Mouse (Mus musculus): ENCODE measurements around the gene Rab39b. TPM values are rescaled to one million over a fixed set of nuclear protein-coding genes. Genes with fewer than 3 reads are reported as not detected.

Rab39b gene
- polyA plus RNA-seq (2014; fragmentation: Nextera tagmentation; extraction: Ambion mirVana): 13.3 and 14.0 TPM in 2 replicates

DNA sequence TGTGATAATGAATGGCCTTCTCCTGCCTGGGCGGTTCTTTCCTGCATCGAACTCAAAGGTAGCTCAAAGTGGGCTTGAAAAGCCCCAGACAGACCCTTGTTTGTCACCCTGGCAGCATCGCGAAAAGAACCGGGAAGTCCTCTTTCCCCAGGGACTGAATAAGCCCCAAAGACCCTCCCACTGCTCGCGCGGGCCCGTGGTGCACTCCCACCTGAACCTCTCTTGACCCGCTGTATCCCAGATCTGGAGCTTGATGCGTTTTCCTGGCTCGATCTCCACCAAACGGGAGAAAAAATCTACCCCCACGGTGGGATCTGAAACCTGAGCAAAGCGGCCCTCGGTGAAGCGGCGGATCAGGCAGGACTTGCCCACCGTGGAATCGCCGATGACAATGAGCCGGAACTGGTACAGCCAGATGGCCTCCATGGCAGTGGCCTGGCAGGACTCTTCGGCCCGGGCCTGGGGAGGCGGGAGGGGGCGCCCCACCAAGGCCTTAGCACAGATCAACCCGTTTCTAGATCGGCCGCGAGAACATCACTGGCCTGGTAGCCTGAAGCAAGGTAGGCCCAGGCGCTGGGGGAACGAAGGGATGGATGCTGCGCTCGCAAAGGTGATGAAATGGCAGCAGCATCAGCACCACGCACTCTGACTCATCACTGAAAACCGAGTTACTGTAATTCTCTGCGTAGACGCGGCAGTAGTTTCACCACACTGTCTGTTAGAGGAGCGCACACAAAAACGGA, at the start of gene Rab39b:
Gene Rab39b (minus strand): TSS at position 650 of the 743 bp plus-strand sequence.
- H3K9me3 ChIP-seq (ENCODE audit: control insufficient read depth, low read length): no peaks in the 10 kb centered on the region
- peak within 1 kb of the TSS; percentile 50 for H3K4me3 ChIP-seq (ENCODE audit: low read depth, low read length)
- no peaks in the 10 kb centered on the region for H3K36me3 ChIP-seq (ENCODE audit: control insufficient read depth, insufficient read depth, low read length)
- peak; percentile 66 for DNase-seq (ENCODE audit: low spot score)
- peak within 1 kb of the TSS; percentile 41; the same call in 1 of the 2 replicates for H3K27ac ChIP-seq (ENCODE audit: low read depth, low read length)
- H3K9ac ChIP-seq (ENCODE audit: low read length): peak within 1 kb of the TSS; percentile 61
- whole genome bisulfite sequencing: 19% methylated on average over 41 of the region's 41 CpGs
- H3K4me2 ChIP-seq (ENCODE audit: low read depth, low read length, severe bottlenecking): peak within 1 kb of the TSS; percentile 44
- H3K4me1 ChIP-seq (replicated peaks; ENCODE audit: control insufficient read depth, insufficient read depth, low read length): no peaks in the 10 kb centered on the region
- H3K27me3 ChIP-seq (ENCODE audit: control insufficient read depth, insufficient read depth, low read length): no peaks in the 10 kb centered on the region
- ATAC-seq (replicated peaks; ENCODE audit: low FRiP score): peak; percentile 94

DNA sequence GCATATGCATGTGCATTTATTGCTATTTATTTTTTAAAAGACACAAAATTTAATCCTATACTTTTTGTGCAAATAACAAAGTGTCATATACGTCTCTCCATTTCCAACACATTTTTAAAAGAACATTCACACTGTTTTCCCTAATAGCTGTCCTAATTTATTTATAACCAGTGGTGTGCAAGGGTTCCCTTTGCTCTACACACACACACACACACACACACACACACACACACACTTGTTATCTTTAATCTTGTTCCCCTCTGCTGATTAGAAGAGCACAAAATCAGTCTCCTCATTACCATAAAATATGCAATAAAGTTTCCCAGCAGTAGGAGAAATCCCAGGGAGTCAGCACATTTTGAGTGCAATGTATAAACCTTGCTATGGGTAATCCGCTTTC, 508 bp upstream of the Rab39b start:
- Histone ChIP-seq H3K4me2 (ENCODE audit: low read depth, low read length, severe bottlenecking) (no peak overlapping the region), H3K27ac (ENCODE audit: low read depth, low read length) (no peak overlapping the region), H3K9me3 (ENCODE audit: control insufficient read depth, low read length) (no peaks in the 10 kb centered on the region), H3K4me1 (replicated peaks; ENCODE audit: control insufficient read depth, insufficient read depth, low read length) (no peaks in the 10 kb centered on the region), H3K27me3 (ENCODE audit: control insufficient read depth, insufficient read depth, low read length) (no peaks in the 10 kb centered on the region), H3K9ac (ENCODE audit: low read length) (no peak overlapping the region), H3K4me3 (ENCODE audit: low read depth, low read length) (no peak overlapping the region), H3K36me3 (ENCODE audit: control insufficient read depth, insufficient read depth, low read length) (no peaks in the 10 kb centered on the region)
- DNase-seq (ENCODE audit: low spot score) (no peak), ATAC-seq (replicated peaks; ENCODE audit: low FRiP score) (no peak)
- WGBS: 87% methylated on average over 2 of the region's 2 CpGs

Other genes starting within 250 kb of the Rab39b start
- 34.0 and 38.1 TPM in 2 replicates for gene Fundc2, start 195.8 kb downstream of the Rab39b start, polyA plus RNA-seq (2014; fragmentation: Nextera tagmentation; extraction: Ambion mirVana)
- 0.41 and 1.6 TPM in 2 replicates for gene F8, start 195.6 kb downstream of the Rab39b start, polyA plus RNA-seq (2014; fragmentation: Nextera tagmentation; extraction: Ambion mirVana)
- 18.6 and 21.5 TPM in 2 replicates for gene Cmc4, start 161.6 kb downstream of the Rab39b start, polyA plus RNA-seq (2014; fragmentation: Nextera tagmentation; extraction: Ambion mirVana)
- gene Mtcp1, start 161.6 kb downstream of the Rab39b start, polyA plus RNA-seq (2014; fragmentation: Nextera tagmentation; extraction: Ambion mirVana): 10.3 and 10.7 TPM in 2 replicates
- 60.6 and 66.0 TPM in 2 replicates for gene Brcc3, start 161.6 kb downstream of the Rab39b start, polyA plus RNA-seq (2014; fragmentation: Nextera tagmentation; extraction: Ambion mirVana)
- 226 and 257 TPM in 2 replicates for gene Vbp1, start 63.9 kb downstream of the Rab39b start, polyA plus RNA-seq (2014; fragmentation: Nextera tagmentation; extraction: Ambion mirVana)